Mouse (Mus musculus) layer of hippocampus, postnatal 14 days (tissue): ENCODE data around the gene Pgm5. TPM values are rescaled to one million over a fixed set of nuclear protein-coding genes. Genes with fewer than 3 reads are reported as not detected.
A peak's percentile ranks its signal among the peaks of the same experiment; 100 is the strongest.

Experiments
- DNase-seq, 2 experiments: peaks; one replicate each; pipeline ENCODE4 v3.0.0; 2021 to 2022; ENCODE audit warnings: low spot score in 2 of 2, mixed read lengths in 1 of 2
- total RNA-seq, 2 experiments: library from RNA; stranded (reverse); gene quantifications; 2 replicates each; pipeline ENCODE4 v1.2.3; 2021

Pgm5 gene
- total RNA-seq, 2 experiments from 2014 or later: 3.1 to 3.8 TPM

DNA sequence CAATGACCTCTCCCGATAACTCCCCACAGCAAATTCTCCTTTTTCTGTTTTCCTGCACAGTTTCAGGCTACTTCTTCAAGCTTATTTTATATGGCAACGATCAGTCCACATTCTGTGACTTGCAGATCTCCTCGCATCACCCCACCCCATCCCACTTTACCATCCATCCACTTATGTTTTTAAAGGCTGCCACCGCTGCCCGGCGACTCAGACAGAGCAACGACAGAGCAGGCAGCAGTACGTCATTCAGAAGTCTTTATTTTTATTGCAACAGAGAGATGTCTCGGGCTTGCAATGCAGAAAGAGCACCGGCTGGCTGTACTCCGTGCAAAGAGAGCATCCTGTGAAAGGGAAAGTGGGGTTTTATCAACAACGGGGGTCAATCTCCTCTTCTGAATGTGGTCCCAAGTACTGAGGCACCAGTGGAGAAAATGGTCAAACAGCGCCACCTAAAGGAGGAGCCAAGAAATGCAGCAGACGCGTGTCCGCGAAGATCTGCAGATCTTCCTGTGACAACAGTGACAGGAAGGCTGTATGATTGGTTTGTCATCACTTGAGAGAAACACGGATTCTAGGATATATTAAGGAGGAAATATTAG, 9.5 kb upstream of the Pgm5 start:
- peak; percentile 77 to 86 for DNase-seq

DNA sequence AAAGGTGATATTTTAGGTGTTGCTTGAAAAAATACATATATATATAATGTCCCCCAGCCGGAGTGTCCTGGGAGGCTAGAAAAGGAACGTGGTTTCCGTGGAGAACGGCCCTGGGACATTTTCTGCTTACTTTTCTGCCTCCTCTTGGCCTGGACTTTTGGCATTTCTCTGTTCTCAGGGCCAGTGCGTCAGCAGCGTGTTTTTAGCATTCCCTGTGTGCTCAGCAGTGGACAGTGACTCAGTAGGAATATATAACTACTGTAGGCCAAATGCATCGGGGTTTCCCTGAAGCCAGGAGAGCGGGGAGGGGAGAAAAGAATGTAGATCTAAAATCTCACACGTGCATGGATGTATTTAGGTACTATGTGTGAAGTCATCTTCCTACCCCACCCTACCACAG, 3.8 kb upstream of the Pgm5 start:
- no peak for DNase-seq

DNA sequence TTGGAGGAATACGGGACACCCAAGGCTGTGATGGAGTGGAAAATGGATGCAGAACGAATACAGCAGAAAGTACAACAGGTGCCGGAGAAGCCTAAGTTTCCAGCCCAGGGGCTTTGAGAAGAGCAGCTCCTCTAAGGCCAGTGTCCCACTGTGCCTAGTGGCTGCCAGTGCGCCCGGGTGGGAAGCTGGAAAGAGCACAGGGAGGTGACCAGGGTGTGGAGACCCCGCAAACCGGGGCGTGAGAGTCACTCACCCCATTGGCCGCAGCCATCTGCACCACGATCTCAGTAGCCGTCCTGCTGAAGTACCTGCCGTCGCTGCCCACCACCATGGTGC, 411 bp downstream of the Pgm5 start:
- no peak for DNase-seq

DNA sequence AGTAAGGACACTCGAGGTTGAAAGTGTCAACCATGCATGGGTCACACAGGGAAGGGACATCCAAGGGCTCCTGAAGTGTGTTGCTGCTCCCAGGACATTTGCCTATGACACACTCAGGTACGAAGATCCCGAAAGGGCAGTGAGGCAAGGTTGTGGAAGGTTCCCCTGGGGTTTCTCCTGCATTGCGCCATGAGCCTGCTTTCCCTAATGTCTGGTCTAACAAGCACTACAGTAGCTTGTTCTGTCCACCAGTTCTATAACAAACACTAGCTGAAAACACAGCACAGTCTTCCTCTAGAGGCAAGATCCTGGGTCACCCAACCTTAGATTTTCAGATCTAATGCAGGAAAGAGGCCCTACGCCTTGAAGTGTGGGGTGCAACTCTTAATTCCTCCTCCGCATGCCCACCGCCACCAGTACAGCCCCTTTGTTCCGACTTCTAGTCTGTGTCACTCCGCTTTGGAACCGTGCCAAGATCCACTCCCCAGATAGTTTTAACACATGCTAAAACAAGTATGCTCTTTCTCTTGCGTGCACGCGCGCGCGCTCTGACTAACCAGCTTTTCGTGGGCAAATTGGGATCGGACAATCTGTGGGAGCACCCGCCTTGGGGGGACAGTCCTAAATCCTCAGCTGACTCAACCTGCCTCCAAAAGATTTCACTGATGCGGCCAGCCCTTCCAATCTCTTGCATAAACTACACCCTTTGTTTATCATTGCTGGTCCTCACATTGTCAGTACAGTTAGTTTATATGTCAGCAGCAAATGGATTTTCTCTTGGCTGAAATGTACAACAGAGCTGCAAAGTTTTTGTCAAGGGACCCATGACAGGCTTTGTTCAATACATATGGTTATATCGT, 10.0 kb downstream of the Pgm5 start:
- peak in 1 of 2 experiments; percentile 26 for DNase-seq

DNA sequence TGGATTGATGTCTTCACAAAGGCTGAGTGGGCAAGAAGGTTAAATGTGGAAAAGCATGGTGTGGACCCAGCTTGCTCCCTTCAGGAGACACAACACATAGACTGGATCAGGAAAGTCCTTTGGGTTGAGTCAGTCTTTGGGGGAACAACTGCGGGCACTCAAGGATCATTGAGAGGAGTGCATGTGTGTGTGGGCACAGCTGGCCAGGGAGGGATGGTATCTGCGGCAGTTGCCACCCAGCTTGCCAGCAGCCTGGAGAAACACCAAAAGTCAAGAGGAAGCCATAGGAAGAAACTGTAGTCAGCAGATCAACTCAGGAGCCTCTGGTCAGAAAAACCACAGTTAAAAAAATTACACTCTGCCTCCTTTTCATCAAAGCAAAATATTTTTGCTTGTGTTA, 12.8 kb downstream of the Pgm5 start:
- no peak for DNase-seq

DNA sequence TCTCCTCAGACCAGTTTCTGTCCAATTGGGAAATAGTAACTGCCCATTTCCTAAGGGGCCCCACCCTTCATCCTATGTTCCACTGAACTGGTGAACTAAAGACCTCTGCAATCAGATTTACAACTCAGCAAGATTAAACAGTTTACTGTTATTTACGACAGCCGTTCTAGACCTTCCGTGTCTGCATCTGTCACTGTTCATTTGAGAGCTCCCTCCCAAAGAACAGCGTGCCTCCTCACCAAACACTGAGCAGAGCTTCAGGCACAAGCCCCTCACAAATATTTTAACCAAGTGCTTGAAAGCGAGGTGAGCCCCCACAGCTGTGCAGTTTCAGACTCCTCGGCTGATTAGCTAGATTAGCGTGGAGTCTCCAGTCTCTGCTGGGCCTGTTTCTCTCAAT, 13.3 kb downstream of the Pgm5 start:
- DNase-seq: no peak

DNA sequence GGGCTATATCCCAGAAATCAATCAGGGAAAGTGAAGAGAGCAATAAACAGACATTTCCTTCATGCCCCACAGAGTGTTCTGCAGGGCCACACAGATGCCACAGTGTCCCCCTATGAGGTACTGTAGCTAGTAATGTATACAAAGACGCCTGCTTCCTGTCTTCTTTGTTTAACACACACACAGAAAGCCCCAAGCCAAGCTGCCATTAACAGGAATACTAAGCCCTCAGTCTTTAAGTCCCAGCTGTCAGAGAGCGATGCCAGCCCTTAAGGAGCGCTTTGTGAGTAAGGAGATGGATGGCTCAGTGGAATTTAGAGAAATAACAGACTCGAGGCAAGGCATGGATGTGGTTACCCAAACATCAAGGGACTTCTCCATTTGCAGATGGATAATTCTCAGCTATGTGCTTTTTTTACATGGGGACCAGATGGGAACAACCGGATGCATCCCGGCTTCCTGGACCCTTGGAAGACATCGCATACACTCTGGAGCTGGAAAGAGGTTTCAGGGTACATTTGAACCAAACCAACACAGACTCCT, 16.6 kb downstream of the Pgm5 start:
- DNase-seq: no peak

DNA sequence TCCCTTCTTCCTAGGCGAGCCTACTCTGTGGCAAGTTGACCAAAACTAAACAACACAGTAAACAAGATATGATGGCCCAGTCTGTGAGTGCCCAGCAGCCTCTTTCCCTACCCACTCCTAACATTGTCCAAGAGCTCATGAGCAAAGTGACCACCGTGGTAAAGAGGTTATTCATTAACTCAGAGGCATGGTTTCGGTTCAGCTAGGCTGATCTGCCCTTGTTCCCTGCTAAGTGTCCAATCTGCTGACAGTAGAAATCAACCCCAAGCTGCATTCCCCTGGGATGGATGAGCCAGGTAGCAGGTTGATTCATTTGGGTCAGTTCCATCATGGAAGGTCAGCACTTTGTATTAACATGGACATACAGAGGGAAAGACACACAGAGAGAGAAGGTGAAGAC, 19.6 kb downstream of the Pgm5 start:
- no peak for DNase-seq

DNA sequence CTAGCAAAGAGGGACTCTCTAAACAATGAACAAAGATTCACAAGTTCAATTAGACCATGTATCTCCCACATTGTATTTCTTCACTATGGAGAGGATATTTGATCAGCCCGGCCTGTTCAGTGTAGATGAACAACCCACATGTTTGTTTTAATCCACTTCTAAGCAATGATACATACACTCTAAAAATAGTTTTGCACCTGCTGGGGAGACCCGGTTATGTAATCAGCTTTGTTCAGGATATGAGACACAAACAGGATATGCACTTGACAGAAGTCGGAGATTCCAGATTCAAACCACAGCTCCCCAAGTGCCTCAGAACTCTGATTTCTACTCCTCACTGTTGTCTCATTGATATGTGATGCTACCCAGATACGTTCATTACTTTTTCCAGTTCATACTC, 37.1 kb downstream of the Pgm5 start:
- DNase-seq: no peak

DNA sequence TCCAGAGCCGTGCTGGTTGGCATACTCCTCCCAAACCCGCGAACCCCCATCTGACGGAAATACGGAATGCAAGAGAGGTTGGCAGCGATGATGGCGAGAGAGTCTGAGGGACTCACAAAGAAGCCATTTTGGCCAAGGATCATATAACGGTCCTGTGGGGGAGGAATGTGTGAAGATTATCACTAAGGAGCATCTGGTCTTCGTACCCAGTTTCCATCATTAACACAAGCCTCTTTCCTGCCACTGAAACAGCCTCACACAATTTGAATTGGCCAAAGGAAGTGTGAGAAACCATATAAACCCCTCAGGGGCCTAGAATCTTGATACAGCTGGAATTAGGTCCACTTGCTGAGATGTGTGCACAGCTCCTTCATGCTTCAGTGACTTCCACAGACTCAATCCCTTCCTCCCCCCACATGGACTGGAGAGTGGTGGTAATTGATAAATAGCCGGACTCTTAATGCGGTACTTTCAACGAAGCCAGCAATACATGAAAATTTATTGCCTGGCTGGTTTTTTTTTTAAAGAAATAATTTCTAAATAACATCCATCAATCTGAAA, 45.9 kb downstream of the Pgm5 start:
- DNase-seq: no peak

DNA sequence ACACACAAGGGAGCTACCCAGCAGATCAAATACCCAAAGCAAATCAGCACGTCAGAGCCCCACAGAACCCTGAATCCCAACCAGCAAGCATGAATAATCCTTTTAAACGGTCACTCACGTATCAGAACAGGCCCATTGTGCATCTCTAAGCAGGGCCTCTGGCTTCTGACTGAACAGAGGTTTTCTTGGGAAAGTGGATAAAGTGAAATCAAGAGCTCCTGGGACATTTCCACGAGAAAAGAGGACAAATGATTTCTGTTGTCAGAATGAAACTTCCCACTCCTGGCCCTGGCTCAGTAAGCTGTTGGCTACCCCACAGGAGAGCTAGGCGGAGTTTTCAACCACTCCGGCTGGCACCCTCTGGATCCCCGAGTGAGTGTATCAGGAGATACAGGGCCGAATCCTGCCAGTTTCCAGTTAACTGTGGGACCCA, 48.8 kb downstream of the Pgm5 start:
- no peak for DNase-seq

DNA sequence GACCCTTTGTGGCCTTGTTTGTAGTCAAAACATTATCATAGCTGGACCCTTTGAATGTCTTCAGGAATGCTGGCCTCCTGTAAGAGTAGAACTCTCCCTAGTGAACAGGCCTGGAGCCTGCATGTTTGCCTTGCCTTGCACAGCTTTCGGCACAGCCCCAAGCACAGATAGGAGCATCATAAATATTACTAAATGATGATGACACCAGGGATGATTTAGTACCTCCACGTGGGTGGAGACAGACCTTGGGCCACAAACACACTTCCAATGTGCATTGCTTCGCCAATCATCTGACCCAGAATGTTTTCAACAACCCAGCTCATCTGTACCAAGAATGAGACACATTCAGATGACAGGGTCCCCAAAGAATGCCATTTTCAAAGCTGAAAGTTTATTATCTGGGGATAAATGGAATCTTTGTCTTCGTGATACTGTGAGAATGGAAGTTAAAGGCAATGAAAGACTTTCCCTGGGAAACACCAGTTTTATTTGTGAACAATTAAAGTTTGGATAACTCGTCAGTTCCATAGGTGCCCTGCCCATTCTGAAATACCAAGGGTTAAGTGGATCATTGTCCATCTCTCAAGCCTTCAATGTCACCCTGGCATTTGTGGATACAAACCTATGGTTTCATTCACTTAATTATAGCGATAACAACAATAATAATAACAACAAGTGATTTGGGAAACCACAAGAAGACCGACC, 49.4 kb downstream of the Pgm5 start:
- DNase-seq: no peak

DNA sequence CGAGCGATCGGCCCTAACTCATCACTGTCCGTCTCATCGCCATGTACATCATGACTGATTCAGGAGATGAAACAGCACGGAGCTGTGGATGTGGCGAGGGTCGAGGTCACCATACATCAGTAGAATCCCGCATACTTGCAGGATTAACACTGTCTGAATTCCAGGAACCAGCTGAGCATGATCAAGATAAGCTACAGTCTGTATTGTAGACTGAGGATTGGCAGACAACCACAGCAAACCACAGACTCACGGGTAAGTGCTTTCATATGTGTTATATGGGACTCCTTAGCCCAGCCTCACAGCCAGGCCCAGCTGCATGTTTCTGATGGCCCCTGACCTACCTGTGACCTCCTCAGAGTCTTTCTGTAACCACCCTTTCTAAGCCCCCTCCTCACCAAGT, 50.2 kb downstream of the Pgm5 start:
- DNase-seq: no peak

DNA sequence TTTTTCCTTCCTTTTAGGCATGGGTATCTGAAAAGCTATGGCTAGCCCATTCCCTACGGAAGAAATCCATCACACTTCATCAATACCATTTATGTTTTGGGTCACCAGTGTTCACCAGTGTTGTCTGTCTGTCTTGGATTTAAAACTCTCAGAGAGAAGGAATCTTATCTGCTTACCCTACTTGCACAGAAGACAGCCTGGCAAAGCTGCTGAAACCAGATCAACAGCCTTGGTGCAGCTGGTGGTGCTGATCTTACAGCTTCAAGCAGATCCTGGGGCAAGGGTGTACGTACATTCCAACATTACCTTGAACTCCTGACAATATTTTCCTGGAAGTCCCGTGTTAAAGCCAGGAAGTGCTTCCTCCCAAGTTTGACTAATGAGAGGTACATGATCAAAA, 55.6 kb downstream of the Pgm5 start:
- no peak for DNase-seq

DNA sequence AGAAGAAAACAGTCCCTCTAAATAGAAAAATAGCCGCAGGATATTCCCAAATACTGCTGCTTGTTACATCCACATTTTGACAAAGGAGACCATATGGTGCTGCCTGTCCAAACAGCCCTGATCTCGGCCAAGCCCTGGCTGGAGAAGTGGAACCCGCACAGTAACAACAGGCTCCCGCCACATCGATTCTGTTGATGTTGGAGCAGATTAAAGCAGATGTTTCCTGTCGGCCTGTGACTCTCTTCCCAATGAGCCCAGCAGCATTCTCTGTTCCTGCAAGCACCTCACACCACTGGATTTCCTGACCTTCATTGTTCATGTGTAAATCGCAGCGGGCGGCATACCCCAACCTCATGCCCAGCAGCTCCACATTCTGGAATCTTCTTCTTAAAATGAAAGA, 64.0 kb downstream of the Pgm5 start:
- no peak for DNase-seq

DNA sequence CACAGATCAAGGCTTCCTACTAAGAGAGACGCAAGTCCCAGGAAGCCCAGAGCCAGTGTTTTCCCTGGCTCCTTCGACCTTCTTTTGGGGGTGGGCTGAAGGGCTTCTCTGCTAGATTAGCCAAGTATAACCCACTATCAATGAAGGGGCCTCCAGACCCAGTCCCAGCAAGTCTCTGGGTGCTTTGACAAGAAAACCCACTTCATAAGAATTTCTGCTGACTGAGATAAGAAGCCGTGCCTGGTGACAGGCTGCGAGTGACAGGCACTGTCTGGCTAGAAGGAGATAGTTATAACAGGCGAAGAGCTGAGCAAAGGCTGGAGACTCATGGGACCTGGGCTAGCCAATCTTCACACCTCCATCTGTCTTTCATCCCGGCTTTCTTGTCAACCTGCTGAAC, 67.3 kb downstream of the Pgm5 start:
- no peak for DNase-seq

DNA sequence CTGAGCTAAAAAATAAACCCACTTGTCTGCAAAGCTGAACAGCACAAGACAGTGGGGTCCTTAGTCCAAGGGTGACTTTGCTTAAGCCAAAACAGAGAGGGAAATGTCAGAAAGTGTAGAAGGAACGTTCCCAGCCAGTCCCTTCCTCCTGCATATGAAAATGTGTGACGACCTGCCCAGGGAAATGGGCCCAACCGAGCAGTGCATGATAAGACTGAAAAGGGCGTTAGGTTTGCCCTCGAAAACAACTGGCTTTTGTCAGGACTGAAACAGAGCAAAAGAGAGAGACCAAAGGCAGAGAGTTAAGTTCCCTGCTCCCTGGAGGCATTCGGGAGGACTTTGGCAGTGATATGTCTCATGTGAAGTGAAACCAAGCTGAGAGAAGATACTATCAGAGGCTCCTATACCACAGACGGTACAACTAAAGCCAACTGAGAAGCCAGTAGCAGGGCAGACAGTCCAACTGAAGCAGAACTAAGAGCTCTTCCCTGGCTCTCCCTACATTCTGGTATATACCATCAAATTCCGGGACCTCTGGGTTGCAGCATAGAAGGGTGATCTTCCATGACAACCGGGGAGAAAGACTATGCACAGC, 68.0 kb downstream of the Pgm5 start:
- DNase-seq: no peak

DNA sequence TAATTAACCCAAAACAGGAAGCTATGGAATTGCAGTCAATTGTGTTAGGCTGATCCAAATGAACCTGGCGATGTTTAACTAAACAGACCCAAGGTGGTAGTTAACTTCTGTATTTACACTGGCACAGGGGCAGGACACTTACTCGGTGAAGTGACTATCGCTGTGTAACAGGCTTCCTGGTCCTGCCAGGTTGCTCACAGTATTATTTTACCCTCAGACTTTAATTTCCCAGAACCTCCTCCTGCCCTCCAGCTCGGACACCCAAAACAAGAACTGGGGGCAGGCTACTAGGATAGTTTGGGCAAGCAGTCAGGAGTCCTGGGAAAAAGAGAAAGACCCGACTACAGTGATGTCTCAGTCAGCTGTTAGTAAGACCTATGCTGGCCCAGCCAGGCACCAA, 68.8 kb downstream of the Pgm5 start:
- DNase-seq: no peak

DNA sequence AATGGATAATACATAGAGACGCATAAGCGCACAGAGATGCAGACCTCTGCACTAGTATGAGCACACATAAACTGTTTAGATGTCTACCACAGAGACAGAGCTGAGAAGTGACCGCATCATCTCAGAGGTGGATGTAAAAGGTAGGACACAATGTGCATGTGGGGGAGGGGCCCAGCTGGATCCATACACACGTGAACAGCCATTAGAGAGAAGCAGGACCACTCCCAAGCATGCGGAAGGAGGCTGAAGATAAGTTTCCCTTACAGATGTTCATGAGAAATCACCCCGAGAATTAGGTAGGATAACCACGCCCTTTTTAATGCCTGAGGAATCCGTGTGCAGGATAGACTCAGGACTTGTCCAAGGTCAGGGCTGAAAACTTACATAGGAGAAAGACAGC, 75.8 kb downstream of the Pgm5 start:
- DNase-seq: no peak

DNA sequence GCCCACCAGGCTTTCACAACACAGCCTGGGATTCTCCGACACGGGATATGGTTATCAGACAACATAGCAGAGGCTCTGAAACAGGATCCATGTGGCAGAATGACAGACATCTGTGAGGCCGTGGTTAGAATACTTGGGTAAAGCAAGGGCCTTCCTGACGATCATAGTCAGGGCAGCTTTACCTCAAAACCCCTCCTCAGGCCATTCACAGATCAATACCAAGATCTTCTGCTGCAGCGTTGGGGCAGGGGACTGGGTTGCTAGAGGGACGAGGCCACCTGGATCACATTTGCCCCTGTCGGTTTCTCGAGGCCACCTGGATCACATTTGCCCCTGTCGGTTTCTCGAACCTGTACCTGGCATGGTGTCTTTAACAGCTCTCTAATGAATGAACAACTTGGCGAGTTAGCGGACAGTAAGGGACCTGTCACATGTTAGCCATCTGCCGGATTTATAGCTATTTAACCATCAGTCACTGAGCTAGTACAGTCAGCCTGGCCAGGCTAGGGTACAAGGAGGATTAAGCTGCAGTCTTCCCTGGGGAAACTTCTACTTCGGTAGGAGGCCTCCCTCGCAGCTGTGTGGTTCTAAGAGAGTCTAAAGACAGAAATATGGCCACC, 76.5 kb downstream of the Pgm5 start:
- DNase-seq: no peak

DNA sequence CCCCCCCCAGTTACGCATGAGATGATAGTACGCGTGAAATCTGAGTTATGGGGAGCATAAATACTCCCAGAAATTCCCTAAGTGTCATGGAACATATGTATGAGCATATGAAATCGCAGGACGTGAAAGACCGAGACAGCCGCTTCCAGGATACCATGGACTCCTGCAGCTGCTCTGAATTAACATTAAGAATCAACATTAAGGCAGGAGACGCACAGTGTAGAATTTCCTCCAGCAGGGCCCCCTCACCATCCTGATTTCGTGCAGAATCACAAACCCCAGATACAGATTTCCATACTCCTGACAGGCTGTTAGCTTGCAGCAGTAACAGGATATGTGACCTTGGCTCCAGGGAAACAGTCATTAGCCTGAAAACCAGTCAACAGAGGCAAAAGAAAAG, 77.9 kb downstream of the Pgm5 start:
- peak in 1 of 2 experiments; percentile 31 for DNase-seq
